Mouse (Mus musculus): ENCODE measurements around the gene Opa3. TPM values are rescaled to one million over a fixed set of nuclear protein-coding genes. Genes with fewer than 3 reads are reported as not detected.

The Opa3 gene
- total and polyA plus RNA-seq, 3 experiments = 9.4 to 21.2 (median 11.9) TPM

- Histone ChIP-seq H3K9ac (ENCODE audit: insufficient read depth, low read depth) (no peak overlapping the region), H3K9me3 (replicated peaks; ENCODE audit: low read length) (no peaks in the 10 kb centered on the region), H3K36me3 (replicated peaks in 1 of 2; ENCODE audit: control insufficient read depth in 1 of 2, insufficient read depth in 1 of 2, low read length in 1 of 2) (peaks cover 51 to 78% of the 10 kb centered on the region in 2 experiments), H3K4me3 (replicated peaks in 1 of 3; ENCODE audit: low read depth in 2 of 3, low read length in 2 of 3, poor library complexity in 1 of 3) (no peak overlapping the region), H3K4me1 (ENCODE audit: control insufficient read depth in 1 of 2, insufficient read depth in 2 of 2) (peaks cover 20 to 27% of the 10 kb centered on the region in 2 experiments), H3K4me2 (ENCODE audit: insufficient read depth, low read depth, poor library complexity, severe bottlenecking) (peak overlapping the region; percentile 9; the same call in 1 of the 2 replicates), H3K79me2 (replicated peaks; ENCODE audit: control insufficient read depth, extremely low read depth, insufficient read depth, poor library complexity, severe bottlenecking) (no peaks in the 10 kb centered on the region), H3K27me3 (replicated peaks) (no peaks in the 10 kb centered on the region), H3K27ac (ENCODE audit: insufficient read depth, low read depth) (peak overlapping the region; percentile 34)
- dilution Hi-C loops (cut with MboI; ENCODE audit: extremely low pct_ligation_motif_present, extremely low pct_unique_long_range_greater_than_20kb, low sequenced_read_pairs) = no loop called here
- in situ Hi-C loops (cut with MboI; ENCODE audit: low pct_ligation_motif_present, low pct_unique_long_range_greater_than_20kb, low sequenced_read_pairs) = no loop called here
- TF ChIP-seq E2F4 (IDR thresholded peaks at IDR 0.05; ENCODE audit: insufficient replicate concordance, low read depth, low read length) (no peak), ELF1 (IDR thresholded peaks at IDR 0.05; ENCODE audit: low read depth, low read length) (peak; percentile 13; the same call in 1 of the 2 replicates), IRF4 (IDR thresholded peaks at IDR 0.05; ENCODE audit: low read depth, low read length) (peak; percentile 38; the same call in 1 of the 2 replicates), PAX5 (IDR thresholded peaks at IDR 0.05; ENCODE audit: low read length) (no peak), SIN3A (IDR thresholded peaks at IDR 0.05; ENCODE audit: low read length) (peak; percentile 36; the same call in 1 of the 2 replicates), EP300 (IDR thresholded peaks at IDR 0.05; ENCODE audit: low read length) (peak; percentile 33; the same call in 1 of the 2 replicates), TCF12 (IDR thresholded peaks at IDR 0.05; ENCODE audit: low read depth, low read length) (0 out of 2 replicates have a peak, but pooled peaks have one; percentile 29), USF1 (IDR thresholded peaks at IDR 0.05; ENCODE audit: low read depth, low read length) (no peak), POLR2A (IDR thresholded peaks at IDR 0.05; ENCODE audit: low read depth, low read length) (peak; percentile 41; the same call in 1 of the 2 replicates), BHLHE40 (IDR thresholded peaks at IDR 0.05; ENCODE audit: low read depth, low read length) (0 out of 2 replicates have a peak, but pooled peaks have one; percentile 34)
- peak; percentile 86 for DNase-seq (ENCODE audit: extremely low read depth)
These were observed 25.9 kb upstream of the Opa3 start for GRCm38 (mm10) chr7:19202065-19202850.

- H3K27me3 ChIP-seq (replicated peaks) = no peaks in the 10 kb centered on the region
- no peak for DNase-seq (ENCODE audit: extremely low read depth)
- no peak overlapping the region for H3K27ac ChIP-seq (ENCODE audit: insufficient read depth, low read depth)
- no peak overlapping the region for H3K4me3 ChIP-seq (replicated peaks in 1 of 3; ENCODE audit: low read depth in 2 of 3, low read length in 2 of 3, poor library complexity in 1 of 3)
- in situ Hi-C loops (cut with MboI; ENCODE audit: low pct_ligation_motif_present, low pct_unique_long_range_greater_than_20kb, low sequenced_read_pairs) = no loop called here
- H3K9me3 ChIP-seq (replicated peaks; ENCODE audit: low read length) = peaks cover 8% of the 10 kb centered on the region
- peaks cover 29 to 43% of the 10 kb centered on the region in 2 experiments for H3K36me3 ChIP-seq (replicated peaks in 1 of 2; ENCODE audit: control insufficient read depth in 1 of 2, insufficient read depth in 1 of 2, low read length in 1 of 2)
- H3K9ac ChIP-seq (ENCODE audit: insufficient read depth, low read depth) = no peak overlapping the region
- dilution Hi-C loops (cut with MboI; ENCODE audit: extremely low pct_ligation_motif_present, extremely low pct_unique_long_range_greater_than_20kb, low sequenced_read_pairs) = no loop called here
- H3K4me1 ChIP-seq (ENCODE audit: control insufficient read depth in 1 of 2, insufficient read depth in 2 of 2) = peaks cover 3 to 5% of the 10 kb centered on the region in 2 experiments; a peak in 3 of 4 replicates
- H3K4me2 ChIP-seq (ENCODE audit: insufficient read depth, low read depth, poor library complexity, severe bottlenecking) = no peak overlapping the region
- no peak for TF ChIP-seq JUN (IDR thresholded peaks at IDR 0.05; ENCODE audit: insufficient read depth, low read depth, low read length)
- 0 out of 2 replicates have a peak, but pooled peaks have one; percentile 47 for TF ChIP-seq TBP (conservative IDR thresholded peaks at IDR 0.05; ENCODE audit: low read depth, low read length)
- TF ChIP-seq USF1 (IDR thresholded peaks at IDR 0.05; ENCODE audit: low read depth, low read length) = no peak
- TF ChIP-seq JUND (conservative IDR thresholded peaks at IDR 0.05; ENCODE audit: low read depth, low read length) = no peak
- H3K79me2 ChIP-seq (replicated peaks; ENCODE audit: control insufficient read depth, extremely low read depth, insufficient read depth, poor library complexity, severe bottlenecking) = no peaks in the 10 kb centered on the region
These were observed 19.8 kb upstream of the Opa3 start for GRCm38 (mm10) chr7:19208201-19208910.
